Mouse (Mus musculus) CH12.LX (cell line): ENCODE measurements around the gene Matk.

Source experiments
- CHD1 ChIP-seq: IDR thresholded peaks from 2 replicates; pipeline ENCODE4 v1.6.1; 2012; ENCODE audit warnings: low read depth, low read length, improper control_type of control experiment, inconsistent platforms
- CHD2 ChIP-seq: IDR thresholded peaks from 2 replicates; pipeline ENCODE4 v1.6.1; 2011; ENCODE audit warnings: low read length, improper control_type of control experiment
- CTCF ChIP-seq, 2 experiments: IDR thresholded peaks in 1 of 2; conservative IDR thresholded peaks in 1 of 2; 2 replicates each; pipeline ENCODE4 v1.5.1; 2011 to 2012; ENCODE audit warnings: low read depth in 2 of 2, low read length in 2 of 2, improper control_type of control experiment in 1 of 2, inconsistent platforms in 1 of 2, mild to moderate bottlenecking in 1 of 2, moderate library complexity in 1 of 2
- EP300 ChIP-seq: IDR thresholded peaks from 2 replicates; pipeline ENCODE4 v1.6.1; 2011; ENCODE audit warnings: low read length, improper control_type of control experiment
- JUND ChIP-seq: conservative IDR thresholded peaks from 2 replicates; pipeline ENCODE4 v1.6.1; 2011; ENCODE audit warnings: low read depth, low read length, improper control_type of control experiment
- USF2 ChIP-seq: conservative IDR thresholded peaks from 2 replicates; pipeline ENCODE4 v1.6.1; 2011; ENCODE audit warnings: low read depth, low read length, improper control_type of control experiment
- ZKSCAN1 ChIP-seq: IDR thresholded peaks from 2 replicates; pipeline ENCODE4 v1.6.1; 2012; ENCODE audit warnings: low read depth, inconsistent platforms, low read length, improper control_type of control experiment, borderline replicate concordance

- TF ChIP-seq EP300: no peak
- TF ChIP-seq CHD2: no peak
- no peak for TF ChIP-seq CHD1
- no peak for TF ChIP-seq CTCF (conservative IDR thresholded peaks at IDR 0.05 in 1 of 2, IDR thresholded peaks at IDR 0.05 in 1 of 2; ENCODE audit: low read depth in 2 of 2, low read length in 2 of 2)
- no peak for TF ChIP-seq JUND
- TF ChIP-seq ZKSCAN1: no peak
- TF ChIP-seq USF2: peak; percentile 66
Measured at GRCm38 (mm10) chr10:81232580-81233225, 20.0 kb upstream of the Matk start, which contains the start of gene Zfr2.
